Mouse (Mus musculus) forebrain, postnatal 0 days (tissue): ENCODE data around the gene Pak6. TPM values are rescaled to one million over a fixed set of nuclear protein-coding genes. Genes with fewer than 3 reads are reported as not detected.

Source experiments
- ATAC-seq: fragments of 200-750 bp; cut with Nextera tagmentation; 2 replicates; pipeline ENCODE4 v1.8.0; 2017; ENCODE audit warnings: mild to moderate bottlenecking, moderate library complexity
- DNase-seq: peaks from one replicate; pipeline ENCODE4 v3.0.0-alpha.2; 2015
- H3K27ac ChIP-seq: fragments of 300-500 bp; sonication (generic); 2 replicates; pipeline ENCODE4 v1.5.1; 2014; ENCODE audit warnings: low read depth, mild to moderate bottlenecking, antibody characterized with exemption, low read length, moderate library complexity, mixed read lengths
- H3K27me3 ChIP-seq: fragments of 300-500 bp; sonication (generic); 2 replicates; pipeline ENCODE4 v1.6.1; 2014; ENCODE audit warnings: mild to moderate bottlenecking, low read length, mixed read lengths; ENCODE audit not compliant: insufficient read depth
- H3K36me3 ChIP-seq: fragments of 300-500 bp; sonication (generic); 2 replicates; pipeline ENCODE4 v1.6.1; 2014; ENCODE audit warnings: mild to moderate bottlenecking, moderate library complexity; ENCODE audit not compliant: insufficient read depth
- H3K4me1 ChIP-seq: fragments of 300-500 bp; sonication (generic); 2 replicates; pipeline ENCODE4 v1.6.1; 2014; ENCODE audit warnings: antibody characterized with exemption; ENCODE audit not compliant: insufficient read depth
- H3K4me2 ChIP-seq: fragments of 300-500 bp; sonication (generic); 2 replicates; pipeline ENCODE4 v1.6.1; 2014; ENCODE audit warnings: low read depth, mild to moderate bottlenecking, moderate library complexity
- H3K4me3 ChIP-seq: fragments of 300-500 bp; sonication (generic); 2 replicates; pipeline ENCODE4 v1.5.1; 2014; ENCODE audit warnings: low read depth, low read length, mixed read lengths
- H3K9ac ChIP-seq: fragments of 300-500 bp; sonication (generic); 2 replicates; pipeline ENCODE4 v1.6.1; 2014; ENCODE audit warnings: mild to moderate bottlenecking
- H3K9me3 ChIP-seq: fragments of 300-500 bp; sonication (generic); 2 replicates; pipeline ENCODE4 v1.6.1; 2016; ENCODE audit warnings: low read length
- CTCF ChIP-seq: sonication (generic); IDR thresholded peaks from 2 replicates; pipeline ENCODE4 v1.5.1; 2016; ENCODE audit warnings: antibody characterized with exemption, control low read depth, low read depth
- WGBS: fragments of 180-500 bp; shearing (Covaris S2); extraction: QIAGEN DNeasy Blood & Tissue Kit; methylation state at CpG from one replicate; pipeline ENCODE4 v1.1.7; 2014; 5-methylcytosine and 5-hydroxymethylcytosine counted together
- polyA plus RNA-seq: library from polyadenylated mRNA; unstranded; fragments of >200 nt; fragmentation: Nextera tagmentation; extraction: Ambion mirVana; gene quantifications from 2 replicates; pipeline ENCODE4 v1.2.1, GENCODE M21; 2015
- total RNA-seq: library from RNA; depleted of rRNA; stranded (reverse); fragments of >200 nt; gene quantifications from 2 replicates; pipeline ENCODE4 v1.2.3, GENCODE M21; 2014; rRNA removed

Gene Pak6
- 71.4 and 84.4 TPM in 2 replicates for total RNA-seq
- 39.6 and 61.9 TPM in 2 replicates for polyA plus RNA-seq

- Histone ChIP-seq H3K27ac (peak within 1 kb of the TSS; percentile 74), H3K4me1 (peaks cover 27% of the 10 kb centered on the region), H3K27me3 (no peaks in the 10 kb centered on the region), H3K9ac (peak within 1 kb of the TSS; percentile 68), H3K36me3 (no peaks in the 10 kb centered on the region), H3K9me3 (no peaks in the 10 kb centered on the region), H3K4me2 (peak within 1 kb of the TSS; percentile 69), H3K4me3 (peak within 1 kb of the TSS; percentile 58)
- peak; percentile 88 for DNase-seq
- WGBS: 1% methylated on average over 37 of the region's 37 CpGs
- peak; percentile 88 for ATAC-seq
- no peak for TF ChIP-seq CTCF
Observed at GRCm38 (mm10) chr2:118662902-118663803, at the start of gene Pak6. Pak6 (plus strand) TSS chr2:118663303.

- Histone ChIP-seq H3K27me3 (no peaks in the 10 kb centered on the region), H3K36me3 (no peaks in the 10 kb centered on the region; the same call in 1 of the 2 replicates), H3K4me1 (no peaks in the 10 kb centered on the region), H3K9me3 (no peaks in the 10 kb centered on the region), H3K4me2 (no peak overlapping the region), H3K27ac (no peak overlapping the region), H3K9ac (no peak overlapping the region), H3K4me3 (no peak overlapping the region)
- no peak for DNase-seq
- 86% methylated on average over 5 of the region's 5 CpGs for WGBS
- ATAC-seq: no peak
- TF ChIP-seq CTCF: no peak
Observed at GRCm38 (mm10) chr2:118618013-118618412, 45.1 kb upstream of the Pak6 start.

GRCm38 (mm10) chr2:118620101-118620500 lies 43.0 kb upstream of the Pak6 start:
- 73% methylated on average over 2 of the region's 2 CpGs for WGBS
- H3K9me3 ChIP-seq: no peaks in the 10 kb centered on the region
- DNase-seq: no peak
- no peak overlapping the region for H3K4me2 ChIP-seq
- no peak for ATAC-seq
- no peak overlapping the region for H3K27ac ChIP-seq
- no peaks in the 10 kb centered on the region for H3K4me1 ChIP-seq
- no peak for TF ChIP-seq CTCF
- H3K4me3 ChIP-seq: no peak overlapping the region
- no peaks in the 10 kb centered on the region; the same call in none of the 2 replicates for H3K36me3 ChIP-seq
- H3K9ac ChIP-seq: no peak overlapping the region
- no peaks in the 10 kb centered on the region for H3K27me3 ChIP-seq

GRCm38 (mm10) chr2:118620608-118621007 lies 42.5 kb upstream of the Pak6 start:
- H3K36me3 ChIP-seq: no peaks in the 10 kb centered on the region; the same call in none of the 2 replicates
- no peaks in the 10 kb centered on the region for H3K9me3 ChIP-seq

GRCm38 (mm10) chr2:118629276-118629675 lies 33.8 kb upstream of the Pak6 start:
- no peaks in the 10 kb centered on the region for H3K27me3 ChIP-seq
- no peak overlapping the region for H3K9ac ChIP-seq
- H3K27ac ChIP-seq: no peak overlapping the region
- H3K4me1 ChIP-seq: no peaks in the 10 kb centered on the region
- ATAC-seq (peak; percentile 54), DNase-seq (peak; percentile 6)
- H3K9me3 ChIP-seq: no peaks in the 10 kb centered on the region
- peaks cover 7% of the 10 kb centered on the region; the same call in 1 of the 2 replicates for H3K36me3 ChIP-seq
- WGBS: 76% methylated on average over 6 of the region's 6 CpGs
- H3K4me2 ChIP-seq: no peak overlapping the region
- H3K4me3 ChIP-seq: no peak overlapping the region
- TF ChIP-seq CTCF: no peak

More at GRCm38 (mm10) chr2:118620608-118621007, 42.5 kb upstream of the Pak6 start:
- Histone ChIP-seq H3K9ac (no peak overlapping the region), H3K27ac (no peak overlapping the region), H3K4me3 (no peak overlapping the region), H3K4me2 (no peak overlapping the region), H3K27me3 (no peaks in the 10 kb centered on the region), H3K4me1 (no peaks in the 10 kb centered on the region)
- DNase-seq: no peak
- 74% methylated on average over 8 of the region's 8 CpGs for WGBS
- no peak for ATAC-seq
- TF ChIP-seq CTCF: no peak

GRCm38 (mm10) chr2:118633441-118633840 lies 29.7 kb upstream of the Pak6 start:
- Histone ChIP-seq H3K4me1 (no peaks in the 10 kb centered on the region), H3K27me3 (no peaks in the 10 kb centered on the region), H3K9ac (no peak overlapping the region), H3K27ac (no peak overlapping the region), H3K9me3 (no peaks in the 10 kb centered on the region), H3K36me3 (peaks cover 12% of the 10 kb centered on the region; the same call in 1 of the 2 replicates), H3K4me3 (no peak overlapping the region), H3K4me2 (no peak overlapping the region)
- ATAC-seq (no peak), DNase-seq (no peak)
- 50% methylated on average over 5 of the region's 5 CpGs for WGBS
- TF ChIP-seq CTCF: no peak

GRCm38 (mm10) chr2:118637258-118637657 lies 25.8 kb upstream of the Pak6 start:
- TF ChIP-seq CTCF: no peak
- Histone ChIP-seq H3K36me3 (peaks cover 7% of the 10 kb centered on the region; the same call in 1 of the 2 replicates), H3K4me1 (no peaks in the 10 kb centered on the region), H3K4me3 (no peak overlapping the region), H3K9ac (no peak overlapping the region), H3K4me2 (no peak overlapping the region), H3K27ac (no peak overlapping the region), H3K9me3 (no peaks in the 10 kb centered on the region), H3K27me3 (no peaks in the 10 kb centered on the region)
- DNase-seq: no peak
- 76% methylated on average over 5 of the region's 5 CpGs for whole genome bisulfite sequencing
- ATAC-seq: no peak
